Mouse (Mus musculus) T-helper 1 cell (primary cell): ENCODE results near the gene Apba2.

ENCODE experiments used
- in situ Hi-C: fragments of 300-600 bp; cut with MboI, MseI; formaldehyde crosslinking; loops from one replicate; pipeline ENCODE4 v1.15.1; 2025; ENCODE audit warnings: high pct_unique_total_duplicates

Gene Apba2

GRCm38 (mm10) chr7:64656787-64657186 lies 155.3 kb downstream of the Apba2 start:
- in situ Hi-C loops: no loop called here

- in situ Hi-C loops: no loop called here
Observed at GRCm38 (mm10) chr7:64658914-64659313, 157.4 kb downstream of the Apba2 start.

GRCm38 (mm10) chr7:64659328-64659727 lies 157.8 kb downstream of the Apba2 start:
- in situ Hi-C loops: no loop called here

GRCm38 (mm10) chr7:64662506-64662905 lies 161.0 kb downstream of the Apba2 start:
- in situ Hi-C loops: no loop called here

- in situ Hi-C loops: no loop called here
Observed at GRCm38 (mm10) chr7:64663600-64663999, 162.1 kb downstream of the Apba2 start.

DNA sequence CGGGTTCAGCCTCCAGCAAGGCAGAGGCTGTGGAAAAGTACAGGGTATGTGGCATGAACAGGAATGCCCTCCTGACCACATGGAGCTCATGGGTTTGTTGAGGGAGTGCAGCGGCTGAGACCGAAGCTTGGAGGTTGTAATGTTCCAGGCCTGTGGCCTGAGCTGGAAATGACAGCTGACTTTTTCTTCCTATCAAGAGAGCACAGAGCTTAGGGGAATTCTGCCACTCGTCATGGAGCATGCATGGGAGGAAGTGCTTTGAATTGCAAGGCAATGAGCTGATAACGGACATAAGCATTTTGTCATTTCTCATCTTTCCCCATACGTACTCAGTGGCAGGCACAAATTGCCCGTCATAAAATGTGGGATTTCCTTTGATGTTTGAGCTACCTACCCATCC lies 163.6 kb downstream of the Apba2 start:
- in situ Hi-C loops: no loop called here

GRCm38 (mm10) chr7:64665716-64666298 lies 164.3 kb downstream of the Apba2 start:
- in situ Hi-C loops: no loop called here

DNA sequence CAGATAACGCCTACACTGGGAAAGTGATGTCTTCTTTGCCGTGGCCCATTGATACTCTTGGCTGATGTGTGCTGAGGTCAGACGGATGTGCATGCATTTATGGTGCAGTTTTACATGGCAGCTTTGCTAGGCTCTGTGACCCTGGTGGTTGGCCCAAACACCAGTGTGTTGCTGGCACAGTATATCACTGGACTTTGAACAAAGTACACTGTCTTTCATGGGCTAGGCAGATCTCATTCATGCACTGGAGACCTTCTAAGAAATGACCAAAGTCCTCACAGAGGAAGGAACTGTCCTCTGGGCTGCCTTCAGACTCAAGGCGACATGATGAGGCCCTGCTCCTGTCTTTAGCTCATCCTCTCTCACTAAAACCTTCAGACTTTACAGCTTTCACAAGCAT lies 166.5 kb downstream of the Apba2 start:
- in situ Hi-C loops: no loop called here

- in situ Hi-C loops: no loop called here
Observed at GRCm38 (mm10) chr7:64679771-64680479, 178.4 kb downstream of the Apba2 start.

GRCm38 (mm10) chr7:64684893-64685292 lies 183.4 kb downstream of the Apba2 start:
- in situ Hi-C loops: no loop called here

- in situ Hi-C loops: no loop called here
Observed at GRCm38 (mm10) chr7:64688115-64688817, 186.8 kb downstream of the Apba2 start.

- in situ Hi-C loops: no loop called here
Observed at GRCm38 (mm10) chr7:64691831-64692230, 190.3 kb downstream of the Apba2 start.

DNA sequence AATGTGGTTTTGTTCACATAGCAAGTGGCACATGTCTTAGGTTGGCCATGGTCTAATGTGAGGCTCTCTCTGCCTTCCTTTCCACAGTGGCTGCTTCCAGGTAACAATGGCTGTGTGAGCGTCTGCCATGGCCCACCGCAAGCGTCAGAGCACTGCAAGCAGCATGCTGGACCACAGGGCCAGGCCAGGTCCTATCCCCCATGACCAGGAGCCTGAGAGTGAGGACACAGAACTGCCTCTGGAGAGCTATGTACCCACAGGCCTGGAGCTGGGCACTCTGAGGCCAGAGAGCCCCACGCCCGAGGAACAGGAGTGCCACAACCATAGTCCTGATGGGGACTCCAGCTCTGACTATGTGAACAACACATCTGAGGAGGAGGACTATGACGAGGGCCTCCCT lies 193.4 kb downstream of the Apba2 start:
- in situ Hi-C loops: no loop called here

DNA sequence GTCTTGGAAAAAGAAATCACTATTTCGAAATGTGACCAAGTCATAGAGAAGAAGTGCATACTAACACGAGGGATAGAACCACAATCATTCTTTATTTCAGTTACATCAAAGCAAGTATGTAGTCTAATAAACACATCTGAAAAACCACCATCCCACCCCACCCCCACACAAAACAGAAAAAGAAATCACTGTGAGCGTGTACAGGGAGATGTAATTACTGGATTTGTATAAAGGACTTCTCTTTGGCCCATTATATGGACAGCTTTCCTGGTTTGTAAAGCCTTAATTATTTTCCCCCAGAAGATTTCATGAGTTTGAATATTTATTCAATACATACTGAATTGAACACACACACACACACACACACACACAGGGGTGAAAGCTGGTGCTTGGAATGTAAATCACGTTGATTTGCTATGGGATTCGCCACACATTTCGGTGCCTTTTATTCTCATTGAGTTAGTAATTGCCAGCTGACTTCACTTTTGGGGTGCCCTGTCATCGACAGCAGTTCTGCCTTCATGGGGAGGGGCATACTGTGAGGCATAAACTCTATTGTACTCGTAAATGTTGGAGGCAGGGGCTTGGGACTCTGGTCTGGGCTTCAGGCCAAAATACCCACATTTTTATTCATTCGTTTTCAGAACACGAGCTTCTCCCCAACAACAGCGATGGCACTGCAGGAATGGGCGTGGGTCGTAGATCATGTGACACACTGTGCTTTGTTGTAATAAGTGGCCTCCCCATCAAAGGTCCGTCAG lies 195.2 kb downstream of the Apba2 start:
- in situ Hi-C loops: no loop called here

DNA sequence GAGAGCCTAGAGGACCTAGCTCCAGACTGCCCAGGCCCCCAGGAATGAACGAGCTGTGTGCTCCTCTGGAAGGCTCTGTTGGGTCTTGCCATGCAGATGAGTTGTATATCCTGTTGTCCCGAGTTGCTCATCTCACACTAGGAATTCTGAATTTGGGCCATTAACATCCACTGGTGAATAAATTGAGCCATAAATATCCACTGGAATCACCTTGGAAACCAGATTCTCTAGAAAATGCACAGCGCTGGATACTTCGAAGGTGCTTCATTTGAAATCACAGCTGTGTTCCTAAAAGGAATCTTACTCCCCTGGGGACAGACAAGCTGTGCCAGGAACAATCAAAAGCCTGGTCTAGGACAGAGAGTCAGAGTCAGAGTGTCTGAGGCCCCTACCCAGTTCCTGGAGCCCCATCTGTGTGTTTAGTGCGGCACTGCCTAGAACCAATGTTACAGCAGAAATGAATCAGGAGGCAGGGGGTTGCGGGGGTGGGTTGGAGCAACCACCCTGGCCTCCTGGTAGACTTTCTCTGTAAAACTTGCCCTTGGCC lies 196.4 kb downstream of the Apba2 start:
- in situ Hi-C loops: no loop called here

- in situ Hi-C loops: no loop called here
Observed at GRCm38 (mm10) chr7:64704060-64704595, 202.6 kb downstream of the Apba2 start.

DNA sequence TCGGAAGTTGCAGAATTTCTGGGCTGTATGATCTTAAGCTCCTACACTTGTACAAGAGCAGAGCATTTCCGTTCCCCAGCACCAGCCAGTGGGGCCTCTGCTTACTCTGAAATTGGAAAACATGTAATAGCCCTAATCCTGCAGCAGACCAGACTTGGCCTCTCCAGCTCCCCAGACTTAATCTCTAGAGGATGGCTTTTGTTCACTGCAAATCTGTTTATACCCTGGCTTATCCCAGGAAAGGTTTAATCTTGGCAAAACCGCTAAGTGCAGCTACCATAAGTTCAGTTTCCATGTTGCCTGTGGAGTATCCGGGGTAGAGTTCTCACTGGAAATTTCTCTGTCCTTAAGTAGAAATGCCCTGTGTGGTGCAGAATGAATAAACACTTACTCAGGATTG lies 206.7 kb downstream of the Apba2 start:
- in situ Hi-C loops: no loop called here

GRCm38 (mm10) chr7:64709520-64710262 lies 208.2 kb downstream of the Apba2 start:
- in situ Hi-C loops: no loop called here

DNA sequence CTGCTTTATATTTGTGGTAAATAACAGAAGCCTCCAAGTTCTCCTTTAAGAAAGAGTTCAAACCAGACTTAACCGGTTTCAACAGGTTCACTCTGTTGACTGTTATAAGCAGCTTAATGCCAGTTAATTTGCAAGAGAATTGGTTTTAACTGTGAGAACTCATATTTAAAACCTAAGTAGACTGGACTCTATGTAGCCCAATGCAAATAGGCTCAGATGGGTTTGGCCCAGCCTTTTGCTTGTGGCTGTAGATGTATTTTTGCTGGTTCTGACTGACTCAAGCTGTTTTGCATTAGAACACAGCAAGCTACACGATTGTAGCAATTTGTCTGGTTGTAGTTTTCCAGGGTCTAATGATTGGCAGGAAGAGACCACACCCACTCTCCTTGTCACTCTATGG lies 214.8 kb downstream of the Apba2 start:
- in situ Hi-C loops: no loop called here

DNA sequence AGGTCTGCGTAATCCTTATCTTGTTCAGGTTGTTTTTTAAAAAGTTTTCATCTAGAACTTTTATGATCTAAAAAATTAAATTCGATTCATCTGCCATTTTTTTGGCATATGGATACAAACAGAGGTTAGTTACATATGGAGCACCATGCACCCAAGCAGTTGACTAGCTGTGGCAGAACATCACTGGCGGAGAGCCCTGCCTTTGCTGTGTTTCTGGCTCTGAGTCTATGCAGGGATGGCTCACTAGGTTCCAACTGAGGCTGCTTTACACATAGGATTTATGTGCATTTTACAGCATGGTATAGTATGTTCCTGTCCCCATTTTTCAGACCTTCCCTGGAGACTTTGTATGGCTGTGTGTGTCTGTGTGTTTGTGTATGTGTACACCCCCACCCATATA lies 221.8 kb downstream of the Apba2 start:
- in situ Hi-C loops: no loop called here

- in situ Hi-C loops: no loop called here
Observed at GRCm38 (mm10) chr7:64724409-64724808, 222.9 kb downstream of the Apba2 start.
